Mouse (Mus musculus): ENCODE measurements at regions not wholly inside any gene's neighbourhood (a gene's known extent, or its start where the extent isn't known, plus 50 kb on each side); places are given as distances from the start of the nearest gene placed in this dataset.

DNA sequence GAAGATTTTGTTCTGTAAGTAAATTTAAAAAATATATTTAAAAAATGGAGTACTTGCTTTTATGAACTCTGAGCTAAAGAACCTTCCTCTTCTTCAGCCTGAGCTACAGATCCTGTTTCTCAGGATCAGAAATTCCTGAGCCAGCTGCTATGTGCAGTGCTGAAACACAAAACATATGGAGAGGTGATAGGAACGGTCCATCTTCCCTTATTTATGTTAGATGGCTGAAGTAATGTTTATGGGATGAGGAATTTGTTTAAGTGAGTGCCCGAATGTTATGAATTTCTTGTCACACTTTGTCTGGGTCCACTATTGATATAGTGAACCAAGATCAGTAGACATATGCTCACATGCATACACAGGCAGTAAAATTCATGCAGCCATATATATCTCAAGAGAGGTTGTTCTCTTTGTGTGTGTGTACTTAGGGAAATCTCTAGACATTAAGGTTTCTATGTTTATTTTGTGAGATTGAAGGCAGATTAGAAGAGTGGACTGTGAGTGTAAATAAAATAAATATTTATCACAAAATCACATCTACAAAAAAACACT, 325.0 kb upstream of the Etaa1 start:
- Histone ChIP-seq H3K4me3 (replicated peaks) (no peak overlapping the region), H3K27me3 (replicated peaks) (no peaks in the 10 kb centered on the region), H3K36me3 (replicated peaks; ENCODE audit: low read length) (no peaks in the 10 kb centered on the region), H3K9me3 (no peaks in the 10 kb centered on the region), H3K4me1 (no peaks in the 10 kb centered on the region)
- TF ChIP-seq FLI1 (IDR thresholded peaks at IDR 0.05; ENCODE audit: low read length) (no peak), GATA1 (IDR thresholded peaks at IDR 0.05; ENCODE audit: borderline replicate concordance, low read length) (no peak)

DNA sequence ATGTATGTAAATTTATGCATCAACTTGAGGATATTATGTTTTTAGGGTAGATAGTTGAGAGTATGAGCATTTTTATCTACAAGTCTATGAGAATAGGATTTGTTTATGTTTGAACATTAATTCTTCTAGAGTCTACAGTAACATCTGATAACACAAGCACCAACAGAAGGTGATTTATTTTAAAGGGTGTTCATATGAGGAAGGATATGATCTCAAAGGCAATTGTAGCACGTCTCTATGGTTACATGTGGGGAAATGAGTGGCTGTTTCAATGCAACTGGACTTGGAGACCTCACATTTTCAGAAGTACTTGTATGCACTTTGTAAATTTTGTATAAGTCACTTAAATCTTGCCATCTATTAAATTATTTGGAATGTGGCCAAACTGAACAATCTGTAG, 318.7 kb upstream of the Etaa1 start:
- H3K9me3 ChIP-seq = no peaks in the 10 kb centered on the region
- TF ChIP-seq FLI1 (IDR thresholded peaks at IDR 0.05; ENCODE audit: low read length) (no peak), GATA1 (IDR thresholded peaks at IDR 0.05; ENCODE audit: borderline replicate concordance, low read length) (no peak)
- no peaks in the 10 kb centered on the region for H3K27me3 ChIP-seq (replicated peaks)
- no peaks in the 10 kb centered on the region for H3K4me1 ChIP-seq
- no peak overlapping the region for H3K4me3 ChIP-seq (replicated peaks)
- H3K36me3 ChIP-seq (replicated peaks; ENCODE audit: low read length) = no peaks in the 10 kb centered on the region

GRCm38 (mm10) chr11:18266161-18266560, 312.5 kb upstream of the Etaa1 start:
- Histone ChIP-seq H3K4me3 (replicated peaks) (no peak overlapping the region), H3K27me3 (replicated peaks) (no peaks in the 10 kb centered on the region), H3K36me3 (replicated peaks; ENCODE audit: low read length) (no peaks in the 10 kb centered on the region), H3K4me1 (no peaks in the 10 kb centered on the region), H3K9me3 (no peaks in the 10 kb centered on the region)
- TF ChIP-seq FLI1 (IDR thresholded peaks at IDR 0.05; ENCODE audit: low read length) = no peak
- TF ChIP-seq GATA1 (IDR thresholded peaks at IDR 0.05; ENCODE audit: borderline replicate concordance, low read length) = no peak

DNA sequence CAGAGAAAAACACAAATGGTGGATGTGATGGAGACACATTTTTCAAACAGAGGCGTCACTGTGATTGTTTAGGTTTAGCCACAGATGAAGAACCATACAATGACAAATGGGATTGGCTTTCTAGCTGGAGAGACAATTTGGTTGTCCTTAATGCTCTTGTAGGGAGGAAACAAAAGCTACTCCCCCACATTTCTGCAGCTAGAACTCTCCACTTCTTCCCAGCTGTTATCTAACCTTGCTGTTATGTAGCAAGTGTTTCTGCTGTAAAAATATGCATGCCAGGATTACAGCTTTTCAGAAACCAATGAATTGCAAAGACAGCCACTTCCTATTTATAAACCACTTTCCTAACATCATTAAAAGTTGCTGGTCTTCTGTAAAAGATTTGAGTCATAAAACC, 309.2 kb upstream of the Etaa1 start:
- H3K4me3 ChIP-seq (replicated peaks) = no peak overlapping the region

DNA sequence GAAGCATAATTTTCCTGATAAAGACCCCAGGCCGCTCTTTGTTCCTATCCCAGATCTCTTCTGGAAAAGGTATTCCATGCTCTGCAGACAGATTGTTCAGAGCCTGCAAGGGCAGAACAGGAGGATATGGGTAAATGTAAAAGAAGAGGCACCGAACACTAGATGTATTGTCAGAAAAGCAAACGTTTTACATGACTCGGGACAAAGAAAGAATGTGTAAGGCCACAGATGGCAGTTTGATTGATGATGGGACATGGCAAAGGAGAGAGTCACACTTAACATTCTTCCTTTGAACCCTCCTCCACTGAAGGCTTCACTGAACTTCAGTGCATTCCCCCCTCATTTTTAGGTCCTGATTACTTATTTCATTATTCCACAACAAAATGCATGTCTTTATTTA, 295.6 kb upstream of the Etaa1 start:
- Histone ChIP-seq H3K9me3 (no peaks in the 10 kb centered on the region), H3K4me3 (replicated peaks) (no peak overlapping the region), H3K4me1 (no peaks in the 10 kb centered on the region), H3K27me3 (replicated peaks) (no peaks in the 10 kb centered on the region), H3K36me3 (replicated peaks; ENCODE audit: low read length) (no peaks in the 10 kb centered on the region)
- TF ChIP-seq FLI1 (IDR thresholded peaks at IDR 0.05; ENCODE audit: low read length) = no peak
- TF ChIP-seq GATA1 (IDR thresholded peaks at IDR 0.05; ENCODE audit: borderline replicate concordance, low read length) = no peak

More for the DNA sequence above, 309.2 kb upstream of the Etaa1 start:
- H3K27me3 ChIP-seq (replicated peaks) = no peaks in the 10 kb centered on the region
- H3K36me3 ChIP-seq (replicated peaks; ENCODE audit: low read length) = no peaks in the 10 kb centered on the region
- TF ChIP-seq GATA1 (IDR thresholded peaks at IDR 0.05; ENCODE audit: borderline replicate concordance, low read length) = no peak
- no peak for TF ChIP-seq FLI1 (IDR thresholded peaks at IDR 0.05; ENCODE audit: low read length)
- H3K4me1 ChIP-seq = no peaks in the 10 kb centered on the region
- H3K9me3 ChIP-seq = no peaks in the 10 kb centered on the region

DNA sequence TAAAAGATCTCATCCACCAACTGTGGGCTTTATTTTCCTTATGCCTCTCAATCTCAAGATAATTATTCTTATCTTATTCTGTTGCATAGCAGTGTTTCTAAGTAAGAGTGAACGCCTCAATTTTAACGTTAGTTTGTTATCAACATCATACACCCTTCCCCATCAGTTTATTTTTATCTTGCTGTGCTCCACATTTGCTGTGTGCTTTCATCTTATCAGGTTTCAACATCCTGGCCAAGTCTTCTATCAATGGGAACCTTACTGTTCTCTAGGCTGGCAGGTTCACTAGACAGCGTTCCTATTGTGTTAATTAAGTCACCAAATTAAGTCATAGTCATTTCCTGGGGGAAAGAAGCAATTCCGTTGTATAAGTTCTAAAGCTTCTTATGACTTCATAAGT, 263.1 kb upstream of the Etaa1 start:
- Histone ChIP-seq H3K4me1 (no peaks in the 10 kb centered on the region), H3K9me3 (no peaks in the 10 kb centered on the region), H3K36me3 (replicated peaks; ENCODE audit: low read length) (no peaks in the 10 kb centered on the region), H3K27me3 (replicated peaks) (no peaks in the 10 kb centered on the region), H3K4me3 (replicated peaks) (no peak overlapping the region)
- no peak for TF ChIP-seq FLI1 (IDR thresholded peaks at IDR 0.05; ENCODE audit: low read length)
- no peak for TF ChIP-seq GATA1 (IDR thresholded peaks at IDR 0.05; ENCODE audit: borderline replicate concordance, low read length)

- Histone ChIP-seq H3K4me1 (no peaks in the 10 kb centered on the region), H3K27me3 (replicated peaks) (no peaks in the 10 kb centered on the region), H3K36me3 (replicated peaks; ENCODE audit: low read length) (no peaks in the 10 kb centered on the region), H3K4me3 (replicated peaks) (no peak overlapping the region), H3K9me3 (no peaks in the 10 kb centered on the region)
- TF ChIP-seq GATA1 (IDR thresholded peaks at IDR 0.05; ENCODE audit: borderline replicate concordance, low read length) = no peak
Observed at GRCm38 (mm10) chr11:18173028-18173427, 219.4 kb upstream of the Etaa1 start.

DNA sequence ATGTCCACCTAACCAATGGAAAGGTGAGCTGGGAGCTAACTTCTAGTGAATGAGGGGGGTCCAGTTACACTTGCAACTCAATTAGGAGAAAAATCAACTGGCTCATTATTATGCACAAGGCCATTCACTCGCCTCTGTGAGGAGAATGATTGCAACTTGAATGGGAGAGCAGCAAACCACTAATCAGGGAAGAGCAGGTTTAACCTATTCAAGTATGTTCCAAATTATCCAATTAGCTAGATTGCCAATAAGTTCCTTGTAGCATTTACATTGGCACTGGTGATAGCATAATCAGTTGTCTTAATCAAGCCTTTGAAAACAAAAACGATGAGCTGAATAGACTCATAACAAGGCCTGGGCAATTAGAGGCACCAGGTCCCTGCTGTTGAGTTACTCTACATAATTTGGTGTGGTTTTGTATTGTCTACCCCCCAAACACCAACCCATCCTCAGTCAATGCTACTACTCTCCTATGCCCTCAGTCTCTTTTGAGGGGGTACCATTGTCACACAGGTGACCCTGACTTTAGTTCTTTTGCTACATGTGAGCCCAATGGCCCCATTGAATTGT, 217.6 kb upstream of the Etaa1 start:
- Histone ChIP-seq H3K9me3 (no peaks in the 10 kb centered on the region), H3K4me1 (no peaks in the 10 kb centered on the region), H3K27me3 (replicated peaks) (no peaks in the 10 kb centered on the region), H3K4me3 (replicated peaks) (no peak overlapping the region), H3K36me3 (replicated peaks; ENCODE audit: low read length) (no peaks in the 10 kb centered on the region)
- no peak for TF ChIP-seq GATA1 (IDR thresholded peaks at IDR 0.05; ENCODE audit: borderline replicate concordance, low read length)
- no peak for TF ChIP-seq FLI1 (IDR thresholded peaks at IDR 0.05; ENCODE audit: low read length)

DNA sequence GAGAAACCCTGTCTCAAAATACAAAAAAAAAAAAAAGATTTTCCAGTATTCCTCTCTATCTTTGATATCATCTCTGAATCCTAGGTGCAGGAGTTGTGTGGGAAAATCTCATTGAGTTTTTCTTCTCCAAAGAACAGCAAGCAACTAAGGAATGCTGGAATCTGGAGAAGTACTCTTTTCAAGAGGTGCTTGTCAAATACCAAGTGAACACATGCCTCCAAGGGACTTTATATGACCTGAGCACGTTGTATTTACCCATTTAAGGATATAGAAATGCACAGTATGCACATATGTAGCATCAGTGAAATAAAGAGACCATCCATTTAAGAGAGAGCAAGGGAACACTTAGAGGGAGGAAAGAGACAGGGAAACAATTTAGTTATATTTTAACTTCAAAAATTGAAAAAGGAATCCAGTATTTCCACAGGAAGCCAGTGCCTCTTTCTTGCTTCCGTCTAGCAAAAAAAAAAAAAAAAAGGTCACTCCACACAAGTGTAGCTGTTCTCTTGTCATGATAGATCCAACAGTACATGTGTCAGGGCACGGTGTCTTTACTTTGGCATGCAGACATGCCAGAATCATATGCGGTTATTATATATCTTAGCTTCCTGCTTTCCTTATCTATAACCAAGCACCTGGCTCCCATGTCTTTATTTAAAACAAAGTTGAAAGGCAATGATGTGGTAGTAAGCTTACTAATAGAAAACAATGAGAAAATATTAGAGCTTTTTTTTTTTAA, 212.1 kb upstream of the Etaa1 start:
- Histone ChIP-seq H3K27me3 (replicated peaks) (no peaks in the 10 kb centered on the region), H3K36me3 (replicated peaks; ENCODE audit: low read length) (no peaks in the 10 kb centered on the region), H3K4me3 (replicated peaks) (no peak overlapping the region), H3K9me3 (no peaks in the 10 kb centered on the region), H3K4me1 (no peaks in the 10 kb centered on the region)
- TF ChIP-seq GATA1 (IDR thresholded peaks at IDR 0.05; ENCODE audit: borderline replicate concordance, low read length) = no peak
- no peak for TF ChIP-seq FLI1 (IDR thresholded peaks at IDR 0.05; ENCODE audit: low read length)

GRCm38 (mm10) chr11:18164025-18164423, 210.3 kb upstream of the Etaa1 start:
- no peak overlapping the region for H3K4me3 ChIP-seq (replicated peaks)
- TF ChIP-seq GATA1 (IDR thresholded peaks at IDR 0.05; ENCODE audit: borderline replicate concordance, low read length) (no peak), FLI1 (IDR thresholded peaks at IDR 0.05; ENCODE audit: low read length) (no peak)
- no peaks in the 10 kb centered on the region for H3K36me3 ChIP-seq (replicated peaks; ENCODE audit: low read length)
- H3K4me1 ChIP-seq = no peaks in the 10 kb centered on the region
- H3K27me3 ChIP-seq (replicated peaks) = no peaks in the 10 kb centered on the region
- no peaks in the 10 kb centered on the region for H3K9me3 ChIP-seq

All from megakaryocyte, embryonic 14.5 days (primary cell).